Mouse (Mus musculus) lung, postnatal 4 days (tissue): ENCODE results near the gene St8sia4.
"Not testable (repeated sequence)": the region's sequence is repeated elsewhere in the genome, so short reads cannot be mapped to it uniquely, and the experiment has no call there.

Experiments used
- DNase-seq, 2 experiments: peaks; one replicate each; pipeline ENCODE4 v3.0.0; 2021

St8sia4 gene

DNA sequence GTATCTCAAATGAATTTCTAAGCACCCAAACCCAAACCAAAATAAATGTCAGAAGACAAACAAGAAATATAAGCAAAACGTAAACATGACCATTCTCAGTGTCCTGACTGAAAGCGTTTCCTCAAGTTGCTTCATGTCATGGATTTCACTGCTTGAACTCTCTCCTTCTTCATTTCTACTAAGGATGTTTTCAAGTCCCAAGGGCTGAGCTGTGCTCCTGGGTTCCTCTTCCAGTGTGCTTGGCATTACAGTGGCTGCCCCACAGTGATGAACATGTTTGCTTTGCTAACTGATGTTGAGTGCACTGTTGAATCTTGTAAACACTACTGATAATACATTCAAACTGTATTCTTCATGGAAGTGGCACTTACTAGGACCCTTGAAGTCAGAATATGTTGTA is 76.3 kb downstream of the St8sia4 start:
- peak in 1 of 2 experiments; percentile 20 for DNase-seq

DNA sequence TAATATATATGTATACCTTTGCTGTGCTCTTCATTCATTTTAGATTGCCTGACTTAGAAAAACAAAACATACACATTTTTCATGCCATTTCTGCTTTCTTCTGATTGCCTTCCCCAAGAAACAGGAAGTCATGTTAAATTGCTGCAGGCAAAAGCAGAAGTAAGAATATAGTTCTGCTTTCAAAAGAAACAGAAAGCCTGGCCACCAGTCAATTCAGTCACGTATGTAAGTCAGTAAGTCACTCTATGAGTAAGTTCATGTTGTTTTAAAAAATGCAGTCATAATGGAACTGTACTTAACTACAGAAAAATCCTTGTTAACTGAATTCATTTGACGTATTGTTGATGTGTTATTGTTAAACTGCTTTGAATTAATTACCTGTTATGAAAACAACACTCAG is 77.3 kb downstream of the St8sia4 start:
- DNase-seq, result peak; percentile 20 to 55

DNA sequence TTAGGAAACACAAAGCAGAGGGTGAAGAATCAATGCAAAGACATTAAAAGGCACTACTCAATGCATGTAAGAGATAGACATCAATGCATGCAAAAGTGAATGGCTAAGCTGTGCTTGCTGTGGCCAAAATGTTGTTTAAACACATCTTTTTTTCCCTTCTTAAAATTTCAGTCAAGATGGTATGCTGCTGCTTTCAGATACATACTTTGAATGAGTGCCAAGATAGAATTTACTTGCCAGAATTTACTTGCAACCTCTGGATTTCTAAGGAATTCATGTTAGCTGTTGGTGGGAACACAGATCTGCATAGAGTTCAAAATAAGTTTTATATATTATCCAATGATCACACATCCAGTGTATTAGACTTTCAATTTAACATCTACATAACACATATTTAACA is 77.9 kb downstream of the St8sia4 start:
- DNase-seq, result no peak

DNA sequence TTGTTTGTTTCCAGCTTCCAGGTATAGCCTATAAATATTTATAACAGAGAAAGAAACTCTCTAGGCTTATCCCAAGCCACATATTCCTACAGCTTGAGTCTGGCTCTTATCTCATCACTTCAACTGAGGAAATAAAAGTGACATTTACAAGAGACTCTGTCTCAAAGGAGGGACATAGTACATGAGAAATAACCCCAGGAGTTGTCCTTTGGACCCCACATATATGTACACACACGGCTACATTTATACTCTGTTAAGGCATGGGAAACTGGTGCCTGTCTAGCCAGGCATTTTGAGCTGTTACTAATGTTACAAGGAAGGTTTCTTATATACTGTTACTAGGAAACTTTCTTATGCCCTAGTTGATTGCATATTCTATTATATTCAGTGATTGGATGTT is 84.1 kb downstream of the St8sia4 start:
- DNase-seq, result no peak

DNA sequence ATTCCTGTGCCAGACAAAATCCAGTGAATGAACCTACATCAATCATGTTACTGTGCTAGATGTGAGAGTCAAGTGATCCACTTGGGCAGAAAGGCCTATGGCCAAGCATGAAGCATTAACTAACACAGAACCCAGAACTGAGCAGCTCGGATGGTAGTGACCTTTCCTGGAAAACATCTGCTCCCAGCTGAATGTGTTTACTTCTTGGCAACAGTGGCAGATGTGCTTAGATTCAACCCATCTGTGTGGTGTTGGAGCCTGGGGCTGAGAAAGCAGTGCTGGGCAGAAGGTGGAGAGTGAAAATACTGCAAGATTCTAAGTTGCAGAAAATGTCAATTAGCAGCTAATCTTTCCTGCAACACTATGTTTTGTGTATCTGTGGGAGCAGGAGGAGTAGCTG is 85.1 kb downstream of the St8sia4 start:
- peak; percentile 27 to 65 for DNase-seq

DNA sequence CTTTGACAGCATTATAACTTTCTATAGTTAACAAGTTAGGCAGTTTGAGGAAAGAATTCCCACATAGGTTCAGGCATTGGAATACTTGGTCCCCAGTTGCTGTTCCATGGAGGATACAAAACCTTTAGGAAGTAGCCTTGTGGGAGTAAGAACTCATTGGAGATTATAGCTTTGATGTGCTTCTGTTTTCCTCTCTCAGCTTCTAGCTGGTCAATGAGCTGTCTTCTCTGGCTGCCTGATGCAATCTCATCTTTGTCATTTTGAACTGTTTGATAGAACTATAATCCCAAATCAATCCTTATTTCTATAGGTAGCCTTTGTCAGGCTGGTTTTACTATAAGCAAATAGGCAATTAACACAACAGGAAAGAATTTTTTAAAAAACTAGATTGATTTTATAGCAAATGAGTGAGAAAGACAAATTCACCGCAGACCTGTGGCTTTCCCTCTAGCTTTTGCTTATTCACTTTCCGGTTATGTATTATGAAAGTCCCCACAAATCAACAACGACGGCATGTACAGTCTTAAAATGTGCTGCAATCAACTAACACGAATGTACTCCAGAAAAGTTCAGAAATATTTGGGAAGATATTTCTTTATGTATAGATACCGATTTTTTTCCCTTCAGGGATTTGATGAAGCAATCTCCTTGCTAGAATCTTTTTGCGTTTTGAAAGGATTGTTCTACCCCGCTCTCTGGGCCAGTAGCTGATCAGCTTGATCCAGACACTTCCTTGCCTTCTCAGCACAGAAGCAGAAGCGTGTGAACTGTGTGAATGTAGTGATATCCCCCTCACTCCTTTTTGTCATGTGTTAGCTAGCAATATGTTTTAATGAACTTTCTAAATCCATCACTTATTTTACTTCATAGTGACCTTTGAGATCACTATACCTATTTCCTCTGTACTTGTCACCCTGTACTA is 94.5 kb downstream of the St8sia4 start:
- DNase-seq, result no peak

DNA sequence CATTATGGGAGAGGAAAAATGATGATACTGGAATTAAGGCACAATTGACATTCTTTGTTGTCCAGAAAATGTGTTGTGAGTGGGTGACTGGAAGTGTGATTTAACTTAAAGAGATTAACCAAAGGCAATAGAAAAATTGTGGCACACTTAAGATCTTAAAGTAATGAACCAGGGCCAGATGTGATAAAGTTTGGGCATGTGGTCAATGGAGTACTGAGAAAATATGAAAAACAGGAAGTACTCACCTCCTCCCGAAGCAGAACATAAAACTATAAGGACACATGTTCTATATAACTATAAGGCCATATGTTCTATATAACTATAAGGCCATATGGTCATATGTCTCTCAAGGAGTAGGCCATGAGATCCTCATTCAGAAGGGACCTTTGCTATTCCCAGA is 96.3 kb downstream of the St8sia4 start:
- DNase-seq, result no peak

DNA sequence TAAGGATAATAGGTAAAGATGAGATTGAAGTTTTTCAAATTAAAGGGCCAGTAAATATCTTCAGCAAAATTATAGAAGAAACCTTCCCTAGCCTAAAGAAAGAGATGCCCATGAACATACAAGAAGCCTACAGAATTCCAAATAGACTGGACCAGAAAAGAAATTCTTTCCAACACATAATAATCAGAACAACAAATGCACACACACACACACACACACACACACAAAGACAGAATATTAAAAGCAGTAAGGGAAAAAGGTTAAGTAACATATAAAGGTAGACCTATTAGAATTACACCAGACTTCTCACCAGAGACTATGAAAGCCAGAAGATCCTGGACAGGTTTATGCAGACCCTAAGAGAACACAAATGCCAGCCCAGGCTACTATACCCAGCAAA is 112.8 kb downstream of the St8sia4 start:
- DNase-seq, result not testable (repeated sequence)

DNA sequence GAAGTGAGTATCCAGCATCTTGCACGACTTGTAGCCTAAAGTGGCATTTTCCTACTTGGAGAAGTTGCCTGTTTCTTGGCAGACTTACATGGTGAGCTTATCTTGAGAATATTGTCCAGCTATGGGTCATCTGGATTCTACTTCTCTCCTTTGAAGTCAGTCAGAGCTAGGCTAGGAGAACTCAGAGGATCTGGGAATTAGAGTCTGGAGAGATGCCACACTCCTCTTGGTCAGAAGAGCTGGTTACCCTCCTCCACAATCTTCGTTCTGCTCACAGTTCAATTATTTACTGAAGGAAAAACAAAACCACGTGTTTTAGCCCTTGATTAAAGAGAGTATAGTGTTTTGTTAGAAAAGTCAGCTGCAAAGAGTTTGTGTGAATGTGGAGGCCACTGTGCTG is 125.9 kb downstream of the St8sia4 start:
- DNase-seq, result no peak
